Mouse (Mus musculus) bone marrow, adult 2 months (tissue): ENCODE data around the gene Pigs.

Experiments
- CTCF ChIP-seq: fragments of 200-500 bp; IDR thresholded peaks from 2 replicates; pipeline ENCODE4 v1.5.1; 2011; ENCODE audit warnings: low read length, control low read depth; ENCODE audit not compliant: control insufficient read depth, insufficient read depth
- POLR2A ChIP-seq: fragments of 200-500 bp; IDR thresholded peaks from 2 replicates; pipeline ENCODE4 v1.6.1; 2011; ENCODE audit warnings: low read depth, mild to moderate bottlenecking, control low read depth, low read length, borderline replicate concordance; ENCODE audit not compliant: control insufficient read depth

DNA sequence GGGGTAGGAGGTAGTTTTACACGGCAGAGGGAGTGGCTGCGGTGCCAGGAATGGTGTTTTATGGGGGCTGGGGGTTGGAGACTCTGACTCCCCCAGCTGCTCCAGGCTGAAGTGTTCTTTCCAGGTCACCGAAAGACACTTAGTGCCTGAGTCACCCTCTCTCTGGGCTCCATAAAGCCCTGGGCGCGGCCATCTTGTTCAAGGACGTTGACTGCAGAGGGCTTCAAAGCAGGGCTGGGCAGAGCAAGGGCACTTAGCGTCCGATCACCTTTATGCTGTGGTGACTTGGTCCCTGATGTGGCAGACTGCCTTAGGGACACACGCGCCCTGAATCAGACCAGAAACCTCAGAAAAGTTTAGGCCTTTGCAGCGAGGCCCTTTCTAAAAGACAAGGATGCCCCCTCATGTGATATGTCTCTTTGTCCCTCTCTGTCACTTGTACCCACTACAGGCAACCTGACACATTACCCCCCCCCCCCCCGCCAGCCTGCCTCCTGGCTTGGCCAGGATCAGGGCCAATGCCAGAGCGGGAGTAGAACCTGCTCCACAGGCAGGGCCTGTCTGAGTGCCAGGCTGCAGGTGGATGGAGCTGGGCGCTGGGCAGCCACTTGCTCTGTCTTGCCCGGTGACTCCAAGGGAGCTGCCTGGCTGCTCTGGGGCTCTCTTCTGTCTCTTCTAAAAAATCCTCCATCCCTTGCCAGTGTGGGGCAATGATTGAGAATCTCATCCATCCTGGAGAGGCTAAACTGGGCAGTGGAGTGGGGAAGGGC is 39.4 kb downstream of the Pigs start:
- no peak for TF ChIP-seq POLR2A
- TF ChIP-seq CTCF = no peak
